Mouse (Mus musculus) right cerebral cortex, postnatal 10 days (tissue): ENCODE data around the gene Pygo1.

Experiments used
- DNase-seq, 2 experiments: peaks; one replicate each; pipeline ENCODE4 v3.0.0; 2021; ENCODE audit warnings: low spot score in 2 of 2

Gene Pygo1

DNA sequence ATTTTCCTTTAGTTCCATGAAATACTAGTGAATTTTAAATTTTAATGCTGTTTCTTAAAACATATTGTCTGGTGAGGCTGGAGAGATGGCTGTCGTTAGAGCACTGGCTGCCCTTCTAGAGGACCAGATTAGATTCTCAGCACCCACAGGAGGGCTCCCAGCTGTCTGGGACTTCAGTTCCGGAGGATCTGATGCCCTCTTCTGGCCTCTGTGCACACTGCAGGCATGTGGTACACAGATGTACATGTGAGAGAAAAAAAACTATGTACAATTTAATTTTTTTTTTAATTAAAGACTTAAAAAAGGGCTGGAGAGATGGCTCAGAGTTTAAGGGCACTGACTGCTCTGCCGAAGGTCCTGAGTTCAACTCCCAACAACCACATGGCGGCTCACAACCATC lies 9.9 kb downstream of the Pygo1 start:
- DNase-seq, result no peak

DNA sequence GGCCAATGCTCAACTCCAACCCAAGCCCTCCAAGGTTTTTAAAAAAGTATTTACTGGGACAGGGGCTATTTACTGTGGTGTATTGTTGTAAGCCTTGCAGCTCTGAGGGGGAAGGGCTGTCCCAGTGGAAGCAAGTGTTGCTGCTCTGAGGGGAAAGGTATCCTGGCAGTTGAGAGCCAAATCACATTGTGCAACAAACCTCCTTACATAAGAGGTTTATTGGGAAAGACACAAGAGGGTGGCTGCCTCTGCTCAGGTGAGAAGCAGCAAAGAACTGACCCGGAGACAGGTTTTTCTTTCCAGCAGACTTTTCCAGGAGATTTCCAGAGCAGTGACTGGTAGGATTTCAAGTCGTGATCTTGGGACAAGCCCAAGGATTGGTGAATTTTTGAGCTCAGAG lies 10.9 kb downstream of the Pygo1 start:
- no peak for DNase-seq

DNA sequence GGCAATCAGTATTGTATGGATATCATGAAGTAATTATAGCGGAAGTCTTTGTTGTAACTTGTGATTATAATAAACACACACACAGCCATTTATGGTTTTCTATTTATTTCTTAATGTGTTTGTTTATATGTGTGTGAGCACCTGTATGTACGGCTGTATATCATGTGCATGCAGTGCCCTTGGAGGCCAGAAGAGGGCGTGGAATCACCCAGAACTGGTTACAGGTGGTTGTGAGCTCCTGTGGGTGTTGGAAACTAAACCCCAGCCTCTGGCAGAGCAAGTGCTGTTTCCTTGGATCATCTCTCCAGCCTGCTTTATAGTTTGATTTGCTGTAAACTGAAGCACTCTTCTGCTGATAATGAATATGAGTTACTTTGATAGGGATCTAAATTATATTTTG lies 18.0 kb downstream of the Pygo1 start:
- DNase-seq, result no peak

DNA sequence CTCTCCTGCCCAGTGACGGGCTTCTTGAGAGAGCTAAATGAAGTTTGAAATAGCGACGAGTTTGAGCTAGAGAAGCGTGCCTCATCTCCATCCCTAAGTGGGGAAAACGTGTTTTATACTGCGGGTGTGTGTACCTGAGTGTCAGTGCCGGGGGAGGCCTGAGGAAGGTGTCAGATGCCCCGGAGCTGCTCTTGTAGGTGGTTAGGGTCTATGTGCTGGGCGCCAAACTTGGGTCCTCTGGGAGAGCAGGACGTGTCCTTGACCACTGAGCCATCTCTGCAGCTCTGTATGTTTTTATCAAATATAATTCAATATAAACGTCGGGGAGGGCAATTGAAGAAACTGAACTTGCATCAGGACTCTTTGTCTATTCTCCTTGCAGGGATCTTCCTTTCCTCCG lies 18.8 kb downstream of the Pygo1 start:
- no peak for DNase-seq

GRCm38 (mm10) chr9:72947010-72947409 lies 21.6 kb downstream of the Pygo1 start:
- DNase-seq, result no peak

DNA sequence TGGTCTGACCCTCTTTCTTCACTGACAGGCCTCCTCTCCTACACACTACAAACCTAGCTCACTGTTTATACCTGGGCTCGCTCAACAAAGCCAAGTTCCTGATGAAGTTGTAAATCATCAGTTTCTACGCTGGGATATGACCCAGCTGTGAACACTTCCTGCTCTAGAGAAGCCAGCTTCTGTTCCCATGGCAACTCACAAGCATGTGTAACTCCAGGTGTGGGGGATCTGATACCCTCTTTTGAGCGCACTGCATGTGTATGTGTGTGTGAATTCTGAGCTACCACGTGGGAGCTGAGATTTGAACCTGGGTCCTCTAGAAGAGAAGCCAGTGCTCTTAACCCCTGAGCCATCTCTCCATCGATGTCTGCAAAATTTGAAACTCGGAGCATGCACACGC lies 24.1 kb downstream of the Pygo1 start:
- no peak for DNase-seq

DNA sequence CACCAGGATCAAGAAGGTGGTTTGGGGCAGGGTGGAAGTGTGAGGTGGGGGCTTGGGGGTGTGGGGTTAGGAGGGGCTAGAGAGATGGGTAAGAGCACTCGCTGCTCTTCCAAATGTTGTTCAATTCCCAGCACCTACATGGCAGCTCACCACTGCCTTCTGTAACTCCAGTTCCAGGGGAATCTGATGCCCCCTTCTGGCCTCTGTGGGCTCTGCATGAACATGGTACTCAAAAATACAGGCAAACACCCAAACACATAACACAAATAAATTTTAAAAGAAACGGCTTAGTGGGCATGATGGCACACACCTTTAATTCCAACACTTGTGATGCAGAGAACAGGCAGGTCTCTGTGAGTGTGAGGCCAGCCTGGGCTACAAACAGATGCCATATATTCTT lies 29.3 kb downstream of the Pygo1 start:
- DNase-seq, result no peak

DNA sequence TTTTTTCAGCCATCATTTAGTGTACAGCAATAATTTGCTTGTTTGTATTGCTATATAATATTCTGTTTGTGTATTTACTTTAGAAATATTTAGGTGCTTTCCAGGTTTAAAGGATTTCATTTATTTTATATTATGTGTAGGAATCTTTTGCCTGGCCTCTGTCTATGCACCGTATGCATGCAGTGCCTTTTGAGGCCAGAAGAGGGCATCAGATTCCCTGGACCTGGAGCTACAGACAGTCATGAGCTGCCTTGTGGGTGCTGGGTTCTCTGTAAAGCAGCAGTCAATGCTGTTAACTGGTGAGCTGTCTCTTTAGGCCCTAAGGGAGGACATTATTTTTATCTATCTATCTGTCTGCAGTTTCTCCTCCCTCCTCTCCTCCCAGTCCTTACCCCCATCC lies 30.1 kb downstream of the Pygo1 start:
- peak; percentile 67 to 74 for DNase-seq

- peak; percentile 90 to 91 for DNase-seq
Observed at GRCm38 (mm10) chr9:72958521-72959450, 33.3 kb downstream of the Pygo1 start, which contains the start of the genes Dyx1c1 and Gm44503. Dyx1c1 (plus strand) TSS chr9:72958785. Gm44503 (plus strand) TSS chr9:72958852.

- no peak for DNase-seq
Observed at GRCm38 (mm10) chr9:72961346-72961745, 35.9 kb downstream of the Pygo1 start.

DNA sequence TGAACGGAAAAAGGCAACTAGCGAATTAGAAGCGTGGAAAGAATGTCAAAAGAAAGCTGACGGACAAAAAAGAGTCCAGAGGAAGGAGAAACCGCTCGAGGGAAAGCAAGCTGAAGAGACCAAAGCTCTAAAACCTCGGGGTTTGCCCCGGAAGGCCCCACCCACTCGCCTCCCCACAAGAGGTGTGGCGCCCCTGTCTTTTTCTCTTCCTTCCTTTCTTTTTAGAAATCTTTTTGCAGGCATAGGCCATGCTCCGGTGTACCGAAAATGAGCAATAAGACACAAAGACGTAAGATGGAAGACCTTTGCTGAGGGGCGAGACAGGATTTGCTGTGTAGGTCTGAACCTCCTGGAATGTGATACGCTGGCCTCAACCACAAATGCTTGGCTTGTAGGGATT lies 36.5 kb downstream of the Pygo1 start:
- DNase-seq, result no peak

- peak; percentile 77 to 87 for DNase-seq
Observed at GRCm38 (mm10) chr9:72968349-72969061, 43.1 kb downstream of the Pygo1 start.

- DNase-seq, result no peak
Observed at GRCm38 (mm10) chr9:72969874-72970273, 44.4 kb downstream of the Pygo1 start.

DNA sequence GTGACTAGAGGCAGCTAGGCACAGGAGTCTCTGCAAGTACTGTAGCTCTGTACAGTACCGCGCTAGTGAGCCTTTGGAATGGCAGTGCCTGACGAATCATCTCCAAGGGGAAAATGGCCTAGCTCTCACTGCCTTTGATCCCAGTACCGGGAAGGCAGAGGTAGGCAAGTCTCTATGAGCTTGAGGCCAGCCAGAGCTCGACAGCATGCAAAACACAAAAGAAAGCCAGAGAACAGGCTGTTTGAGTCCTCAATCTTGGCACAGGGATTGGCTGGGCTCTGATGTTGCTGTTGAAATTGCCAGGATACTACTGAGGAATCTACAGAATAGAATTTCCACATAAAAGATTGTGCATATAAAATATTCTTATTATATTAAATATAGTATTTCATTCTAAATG lies 47.0 kb downstream of the Pygo1 start:
- no peak for DNase-seq

GRCm38 (mm10) chr9:72972984-72973383 lies 47.5 kb downstream of the Pygo1 start:
- no peak for DNase-seq

- no peak for DNase-seq
Observed at GRCm38 (mm10) chr9:72974734-72975133, 49.3 kb downstream of the Pygo1 start.

- DNase-seq, result no peak
Observed at GRCm38 (mm10) chr9:72975242-72975641, 49.8 kb downstream of the Pygo1 start.

DNA sequence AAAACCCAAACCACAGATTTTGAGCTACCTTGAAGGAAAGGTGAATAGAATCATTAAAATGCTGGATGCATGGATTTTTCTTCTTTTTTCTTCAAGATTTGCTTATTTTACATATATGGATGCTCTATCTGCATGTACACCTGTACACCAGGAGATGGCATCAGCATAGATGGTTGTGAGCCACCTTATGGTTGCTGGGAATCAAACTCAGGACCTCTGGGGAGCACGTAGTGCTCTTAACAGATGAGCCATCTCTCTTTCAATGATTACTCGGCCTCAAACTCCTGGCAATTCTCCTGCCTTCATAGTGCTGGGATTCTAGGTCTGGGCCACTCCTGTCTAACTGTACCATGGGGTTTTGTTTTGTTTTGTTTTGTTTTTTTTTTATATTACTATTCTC lies 57.6 kb downstream of the Pygo1 start:
- DNase-seq, result no peak

DNA sequence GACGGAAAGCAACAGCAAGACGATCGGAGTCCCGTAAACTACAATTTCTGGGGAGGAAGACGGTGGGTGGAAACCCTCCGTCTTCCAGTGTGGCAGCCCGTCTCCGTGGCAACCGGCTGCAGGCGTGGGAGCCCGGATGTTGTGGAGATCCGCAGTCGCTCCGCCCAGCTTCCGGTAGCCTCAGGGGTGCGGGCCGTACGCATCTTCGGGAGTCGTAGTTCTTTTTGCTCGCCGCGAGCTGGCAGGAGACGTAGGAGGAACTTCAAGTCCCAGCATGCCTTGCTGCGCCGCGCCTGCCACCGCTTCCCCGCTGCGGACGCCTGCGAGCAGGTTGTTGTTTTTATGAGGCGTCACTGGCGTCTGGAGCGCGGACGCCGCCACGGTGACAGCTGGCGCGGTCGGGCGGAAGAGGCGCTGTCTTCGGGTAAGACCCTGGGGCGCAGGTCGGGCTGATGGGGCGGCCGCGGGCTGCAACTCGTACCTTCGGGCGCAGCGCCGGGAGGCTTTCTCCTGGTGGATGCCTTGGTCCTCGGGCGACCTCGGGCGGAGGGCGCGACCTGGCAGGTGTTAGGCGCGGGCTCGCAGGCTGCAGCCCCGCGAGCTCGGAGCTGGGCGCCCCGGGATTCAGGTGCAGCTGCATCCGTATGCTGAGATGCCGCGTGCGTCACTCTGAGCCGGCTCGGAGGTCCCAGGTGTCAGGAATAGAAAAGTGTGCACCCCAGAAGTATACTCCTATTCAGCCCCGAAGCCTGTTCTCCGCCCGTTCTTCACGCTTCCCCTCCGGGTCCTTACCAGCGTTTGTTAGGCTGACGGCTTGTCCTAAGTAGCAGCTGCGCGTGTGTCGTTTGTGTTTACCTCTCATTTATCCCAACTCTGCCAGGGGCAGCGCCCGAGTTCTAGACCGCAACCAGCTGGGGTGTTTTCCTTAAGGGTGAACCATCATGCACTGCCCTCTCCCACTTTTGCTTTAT lies 60.1 kb downstream of the Pygo1 start, which contains the start of the genes Ccpg1os and Ccpg1:
Gene Ccpg1os (minus strand): TSS at position 133 of the 971 bp plus-strand sequence.
Gene Ccpg1 (plus strand): TSS at position 180 of the 971 bp plus-strand sequence.
- peak; percentile 99 for DNase-seq

DNA sequence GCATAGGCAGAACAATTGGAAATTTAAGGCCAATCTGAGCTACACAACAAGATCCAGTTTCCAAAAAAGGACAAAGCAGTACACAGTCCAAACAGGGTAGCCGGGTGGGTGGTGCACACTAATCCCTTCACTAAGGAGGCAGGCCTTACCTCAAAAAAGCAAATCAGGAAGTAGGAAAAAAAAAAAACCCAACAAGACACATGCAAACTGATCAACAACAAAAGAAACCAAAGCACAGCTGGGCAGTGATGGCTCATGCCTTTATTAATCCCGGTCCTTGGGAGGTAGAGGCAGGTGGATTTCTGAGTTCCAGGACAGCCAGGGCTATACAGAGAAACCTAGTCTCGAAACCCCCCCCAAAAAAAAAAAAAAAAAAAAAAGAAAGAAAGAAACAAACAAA lies 62.3 kb downstream of the Pygo1 start:
- no peak for DNase-seq

DNA sequence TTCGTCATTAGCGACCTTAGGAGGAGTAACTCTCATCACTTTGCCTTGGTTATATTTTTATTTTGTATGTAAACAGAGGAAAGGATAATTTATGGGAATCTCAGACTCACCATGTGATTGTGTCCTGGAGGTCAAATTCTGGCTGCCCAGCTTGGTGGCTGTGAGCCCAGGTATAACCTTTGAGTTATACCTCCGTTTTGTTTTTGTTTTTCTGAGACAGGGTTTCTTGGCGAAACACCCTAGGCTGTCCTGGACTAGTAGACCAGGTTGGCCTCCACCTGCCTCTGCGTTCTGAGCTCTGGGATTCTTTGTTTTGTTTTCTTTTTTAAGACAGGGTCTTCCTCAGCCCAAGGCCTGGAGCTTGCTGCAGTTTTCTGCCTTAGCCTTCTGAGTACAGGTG lies 63.3 kb downstream of the Pygo1 start:
- DNase-seq, result no peak

DNA sequence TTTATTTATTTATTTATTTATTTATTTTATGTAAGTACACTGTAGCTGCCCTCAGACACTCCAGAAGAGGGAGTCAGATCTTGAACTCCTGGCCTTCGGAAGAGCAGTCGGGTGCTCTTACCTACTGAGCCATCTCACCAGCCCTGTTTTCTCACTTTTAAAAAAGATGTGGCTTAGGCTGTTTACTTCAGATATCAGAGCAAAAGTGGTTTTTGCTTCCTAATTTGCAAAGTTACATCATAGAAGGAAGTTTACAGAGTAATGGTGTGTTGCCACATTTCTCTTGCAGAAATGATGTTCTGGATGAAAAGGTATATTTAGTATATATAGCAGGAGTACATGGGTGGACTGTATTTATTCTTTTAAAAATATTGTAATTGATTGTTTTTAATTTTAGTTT lies 66.0 kb downstream of the Pygo1 start:
- no peak for DNase-seq
